Mouse (Mus musculus) lung, adult 18-20 months (tissue): ENCODE results near the gene Cped1.
"Not testable (repeated sequence)": the region's sequence is repeated elsewhere in the genome, so short reads cannot be mapped to it uniquely, and the experiment has no call there.

ENCODE experiments used
- DNase-seq, 2 experiments: peaks; one replicate each; pipeline ENCODE4 v3.0.0; 2022; ENCODE audit warnings: mixed read lengths in 2 of 2

The Cped1 gene

DNA sequence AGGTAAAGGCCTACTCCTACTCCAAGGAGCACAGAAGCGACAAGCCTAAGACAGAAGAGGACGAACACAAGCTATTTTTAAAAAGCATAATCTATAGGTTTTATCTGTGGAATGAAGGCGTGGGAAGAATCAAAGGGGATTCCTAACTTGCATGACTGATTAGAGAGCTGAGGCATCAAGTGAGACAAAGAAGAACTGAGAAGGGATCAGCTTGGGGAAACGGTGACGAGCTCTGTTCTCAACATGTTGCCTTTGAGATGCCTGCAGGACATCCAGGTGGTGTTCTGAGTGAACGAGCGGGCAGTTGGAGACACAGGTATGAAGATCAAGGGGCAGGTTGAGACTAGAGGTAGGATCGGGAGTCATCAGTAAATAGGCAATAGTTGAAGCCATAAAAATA lies 257.6 kb downstream of the Cped1 start:
- no peak for DNase-seq

DNA sequence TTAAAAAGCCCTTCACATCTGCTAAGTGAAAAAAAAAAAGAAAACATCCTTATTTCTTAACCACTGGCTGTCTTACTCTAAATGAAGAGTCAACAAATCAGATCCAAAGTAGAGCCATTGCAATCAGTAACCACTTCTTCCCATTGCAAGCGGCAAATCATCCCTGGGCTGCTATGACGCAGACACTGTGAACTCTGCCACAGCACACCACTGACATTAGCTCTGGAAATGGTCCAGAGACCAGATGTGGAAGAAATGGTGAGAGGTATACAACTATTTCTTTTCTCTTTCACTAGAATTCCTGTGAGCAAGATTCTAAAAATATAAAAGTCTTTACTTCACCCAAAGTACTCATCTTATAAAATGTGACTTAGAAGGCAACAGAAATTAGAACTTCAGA lies 261.0 kb downstream of the Cped1 start:
- no peak for DNase-seq

DNA sequence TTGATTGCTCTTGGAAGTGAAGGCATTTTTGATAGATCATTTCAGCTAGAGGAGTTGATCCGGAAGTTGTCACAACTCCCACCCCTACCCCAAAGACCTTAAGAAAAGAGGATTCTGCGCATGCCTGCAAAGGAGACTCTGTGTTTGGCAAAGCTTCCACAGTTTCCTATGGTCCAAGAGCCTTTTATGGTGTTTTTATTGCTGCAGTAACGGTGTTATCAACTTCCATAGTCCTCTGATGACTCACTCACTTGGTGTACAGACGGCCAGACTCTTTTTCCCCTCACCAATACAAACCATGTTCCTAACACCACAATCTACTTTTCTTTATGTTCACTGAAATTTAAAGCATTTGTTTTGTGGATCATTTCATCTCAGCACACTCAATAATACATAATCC lies 273.1 kb downstream of the Cped1 start:
- DNase-seq, result no peak

DNA sequence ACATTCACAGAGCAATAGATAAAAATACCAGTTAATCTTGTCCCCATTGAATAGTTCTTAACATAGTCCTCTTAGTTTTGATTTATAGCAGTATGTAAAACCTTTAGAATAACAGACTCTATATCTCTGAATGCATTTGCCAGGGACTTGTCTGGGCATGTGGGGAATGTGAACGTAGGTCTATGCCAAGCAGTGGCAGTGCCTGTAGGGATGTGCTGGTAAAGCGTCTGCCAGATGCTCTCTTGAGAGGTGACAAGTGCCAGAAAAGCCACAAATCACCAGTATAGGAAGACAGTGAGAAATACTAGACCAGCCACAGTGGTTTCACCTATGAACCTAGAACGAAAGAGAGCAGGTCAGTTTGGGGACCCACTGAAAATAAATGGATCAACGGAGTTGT lies 276.8 kb downstream of the Cped1 start:
- DNase-seq, result no peak

DNA sequence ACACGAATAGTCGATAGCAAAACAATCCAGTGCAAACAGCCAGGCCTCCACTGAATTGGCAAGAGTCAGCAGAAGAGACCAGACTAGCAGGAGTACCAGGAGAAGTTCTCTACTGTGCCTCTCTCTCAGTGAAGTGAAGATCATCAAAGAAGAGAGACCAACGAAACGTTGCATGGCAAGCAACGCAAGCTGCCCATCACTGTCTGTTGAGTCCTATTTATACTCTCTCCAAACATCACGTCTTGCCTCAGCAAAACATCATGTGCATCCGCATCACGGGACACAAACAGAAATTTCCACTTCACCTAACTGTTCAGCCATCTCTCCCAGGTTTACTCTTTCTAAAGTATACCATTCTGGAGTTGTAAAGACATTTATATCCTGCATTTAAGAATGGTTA lies 278.4 kb downstream of the Cped1 start:
- not testable (repeated sequence) for DNase-seq

DNA sequence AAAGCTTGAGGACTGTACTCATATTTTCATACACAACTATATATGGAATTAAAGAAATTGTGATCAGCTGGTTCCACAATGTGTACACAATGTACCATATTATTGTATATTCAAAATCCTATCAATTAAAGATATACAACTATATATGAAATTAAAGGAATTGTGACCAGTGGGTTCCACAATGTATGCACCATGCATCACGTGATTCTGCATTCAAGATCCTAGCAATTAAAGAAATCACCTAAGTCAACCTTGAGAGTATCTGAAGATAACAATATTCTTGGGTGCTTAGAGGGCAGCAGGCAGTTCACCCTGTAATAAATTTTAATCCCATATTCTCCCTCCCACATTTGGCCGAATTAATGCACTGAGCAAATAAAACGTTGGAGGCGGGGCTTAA lies 280.3 kb downstream of the Cped1 start:
- no peak for DNase-seq

DNA sequence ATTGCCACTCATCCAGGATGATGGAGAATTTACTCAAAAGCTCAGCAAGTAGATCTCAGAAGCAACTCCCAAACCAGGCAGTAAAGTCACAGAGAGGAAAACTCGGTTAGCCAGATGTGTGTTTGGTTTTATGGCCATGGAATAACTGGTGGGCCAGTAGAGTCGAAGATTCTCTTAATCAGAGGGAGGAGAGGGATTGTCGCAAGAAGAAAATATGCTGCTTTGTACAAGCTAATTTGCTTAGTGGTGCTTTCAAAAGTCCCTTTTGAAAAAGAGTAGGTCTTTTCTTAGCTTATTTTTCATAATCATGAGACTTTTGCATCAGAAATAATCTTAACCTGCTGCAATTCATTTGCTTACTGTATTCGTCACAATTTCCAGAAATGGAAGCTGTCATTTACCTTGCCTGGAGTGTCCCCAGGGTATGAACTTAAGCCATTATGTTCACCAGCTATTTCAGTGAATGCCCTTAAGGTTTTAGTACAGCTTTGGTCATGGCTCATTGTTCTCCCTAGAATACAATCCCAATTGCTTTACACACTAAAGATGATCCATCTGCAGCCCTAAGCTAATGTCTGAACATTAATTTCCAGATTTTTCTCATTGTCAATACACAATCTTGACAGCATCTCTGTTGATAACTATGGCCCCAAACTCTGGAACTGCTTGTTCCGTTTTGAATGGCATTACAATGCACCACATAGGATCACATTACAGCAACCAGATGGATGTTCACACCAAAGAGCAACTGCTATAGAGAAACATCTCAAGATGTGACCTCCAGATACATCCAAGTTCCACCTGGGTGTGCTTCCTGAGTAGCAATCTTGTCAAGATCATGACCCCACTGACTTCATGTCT lies 282.3 kb downstream of the Cped1 start:
- no peak for DNase-seq

DNA sequence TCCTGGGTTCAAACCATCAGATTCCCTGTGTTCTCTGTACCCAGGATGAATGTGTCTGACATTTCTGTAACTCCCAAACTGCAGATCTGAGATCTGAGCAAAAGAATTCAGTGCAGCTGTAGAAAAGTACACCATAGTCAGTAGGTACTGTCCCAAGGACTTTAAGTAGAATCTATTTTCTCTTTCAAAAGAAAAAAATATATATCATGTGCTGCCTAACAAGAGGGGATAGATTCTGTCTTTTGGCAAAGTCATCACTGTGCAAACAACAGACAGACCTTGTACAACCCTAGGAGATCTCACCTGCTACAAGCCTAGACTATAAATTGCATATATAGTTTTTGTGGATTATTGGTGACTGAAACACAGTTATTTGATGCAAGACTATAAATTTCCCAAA lies 283.0 kb downstream of the Cped1 start:
- DNase-seq, result no peak

DNA sequence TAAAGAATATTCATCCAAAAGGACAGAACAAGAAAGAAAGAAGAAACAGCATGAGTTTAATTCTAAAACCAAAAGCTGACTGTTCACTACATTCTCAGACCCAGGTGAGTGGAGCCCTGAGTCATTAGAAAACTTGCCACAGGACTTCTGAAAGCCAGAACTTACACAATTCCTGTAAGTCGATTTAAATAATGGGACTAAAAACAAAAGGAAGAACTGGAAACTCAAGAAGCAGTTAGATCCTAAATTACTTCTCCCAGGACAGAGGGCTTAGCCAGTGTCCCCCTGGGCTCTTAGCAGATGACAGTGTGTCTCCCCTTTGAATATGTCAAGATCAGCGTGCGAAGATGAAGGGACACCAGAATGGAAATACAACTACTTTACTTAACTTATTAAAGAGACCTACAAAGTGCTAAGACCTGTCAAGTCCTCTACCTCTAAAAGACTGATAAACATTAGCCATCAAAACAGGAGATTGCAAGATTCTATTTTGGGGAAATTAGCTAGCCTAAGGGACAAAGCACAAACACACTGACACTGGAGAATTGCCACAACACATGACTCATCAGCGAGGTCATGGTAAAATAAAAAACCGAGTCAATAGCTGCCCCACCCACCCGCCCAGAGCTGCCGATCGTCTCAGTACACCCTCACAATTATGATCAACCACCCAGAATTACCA lies 284.3 kb downstream of the Cped1 start:
- peak in 1 of 2 experiments; percentile 13 for DNase-seq

DNA sequence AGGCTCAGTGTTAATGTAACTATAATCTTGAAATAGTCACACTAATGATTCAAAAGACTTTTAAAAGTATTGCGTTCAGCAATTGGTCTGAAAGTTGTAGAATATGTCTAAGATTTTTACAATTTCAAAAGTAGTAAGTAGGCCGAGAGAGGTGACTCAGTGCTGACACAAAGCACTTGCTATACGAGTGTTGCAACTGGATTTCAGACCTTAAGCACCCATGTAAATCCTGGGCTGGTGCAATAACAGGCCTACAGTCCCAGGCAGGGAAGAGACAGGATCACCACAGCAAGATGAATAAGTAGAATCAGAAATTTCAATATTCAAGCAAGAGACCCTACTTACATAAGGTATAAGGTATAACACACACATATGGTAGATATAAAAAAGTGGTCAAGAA lies 292.2 kb downstream of the Cped1 start:
- DNase-seq, result no peak

DNA sequence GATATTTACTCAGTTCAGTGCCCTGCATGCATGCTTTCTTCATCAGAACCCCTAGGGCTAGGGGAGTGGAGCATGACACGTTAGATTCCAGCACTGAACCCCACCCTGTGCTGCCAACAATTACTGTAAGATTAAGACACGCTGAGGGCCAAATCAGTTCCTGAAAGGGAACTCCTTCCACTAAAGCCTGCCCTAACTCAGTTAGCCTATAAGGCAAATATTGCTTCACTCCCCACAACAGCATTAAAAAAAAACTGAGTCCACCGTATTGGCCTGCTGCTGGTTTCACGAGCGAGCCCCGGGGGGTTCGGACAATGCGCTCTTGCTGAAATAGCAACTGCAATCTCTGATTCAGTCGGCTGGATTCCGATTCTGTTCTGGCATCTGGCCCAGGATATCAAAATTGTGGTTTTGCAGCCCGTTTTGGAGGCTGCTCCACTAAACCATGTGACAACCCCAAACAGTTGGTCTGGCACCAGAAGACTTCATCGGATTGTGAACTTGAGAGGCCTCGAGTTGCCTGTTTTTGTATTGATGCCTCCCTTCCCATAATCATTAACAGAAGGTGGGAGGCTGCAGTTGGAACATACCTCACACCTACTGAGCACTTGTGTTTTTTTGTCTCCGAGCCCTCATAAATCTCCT lies 294.6 kb downstream of the Cped1 start:
- DNase-seq, result peak; percentile 32 to 43

DNA sequence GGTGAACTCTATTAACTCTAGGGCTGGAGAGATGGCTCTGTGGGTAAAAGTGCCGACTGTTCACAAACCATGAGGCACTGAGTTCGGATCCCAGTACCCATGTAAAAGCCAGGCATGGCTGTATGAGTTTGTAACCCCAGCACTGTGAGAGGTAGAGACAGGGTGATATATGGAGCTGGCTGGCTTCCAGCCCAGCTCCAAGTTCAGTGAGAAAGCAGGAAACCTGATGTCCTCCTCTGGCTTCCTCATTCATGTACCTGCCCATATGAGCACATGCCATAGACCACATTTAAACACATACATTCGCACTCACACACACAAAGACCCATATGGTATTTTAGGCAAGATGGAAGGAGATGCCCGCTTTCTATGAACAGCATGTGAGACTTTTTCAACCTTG lies 296.7 kb downstream of the Cped1 start:
- no peak for DNase-seq

DNA sequence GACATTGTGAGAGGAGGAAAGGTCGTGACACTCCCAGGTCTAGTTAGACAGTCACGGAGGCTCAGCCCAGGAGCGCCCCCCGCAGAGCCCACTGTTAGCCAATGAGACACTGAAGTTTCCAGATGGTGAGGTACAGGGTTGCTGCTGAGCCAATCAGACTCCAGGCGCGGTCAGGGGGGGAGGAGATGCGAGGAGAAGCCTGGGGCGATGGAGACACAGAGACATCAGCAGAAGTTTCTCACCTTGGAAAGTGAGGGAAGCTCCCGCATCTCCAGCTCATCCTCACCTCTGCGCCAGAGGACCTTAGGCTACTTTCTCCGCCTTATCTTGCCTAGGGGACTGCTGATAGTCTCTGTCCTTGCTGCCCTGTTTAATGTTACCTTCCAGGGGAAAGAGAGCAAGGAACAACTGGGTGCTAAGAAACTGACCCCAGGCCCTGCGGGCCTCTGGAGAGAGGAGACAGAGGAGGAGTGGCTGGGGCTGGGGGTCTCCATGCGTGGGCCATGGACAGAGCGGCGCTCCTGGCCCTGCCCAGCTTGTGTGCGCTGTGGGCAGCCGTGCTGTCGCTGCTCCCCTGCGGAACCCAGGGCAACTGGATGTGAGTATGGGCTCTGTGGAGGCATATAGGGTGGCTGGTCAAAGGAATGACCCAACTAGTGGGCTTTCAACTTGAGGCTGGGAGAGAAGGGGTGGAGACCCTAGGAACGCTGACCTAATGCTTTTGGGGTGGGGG lies 302.5 kb downstream of the Cped1 start, which contains the start of gene Wnt16:
Gene Wnt16 (plus strand): TSS at position 224 of the 733 bp plus-strand sequence.
- DNase-seq, result peak in 1 of 2 experiments; percentile 3

DNA sequence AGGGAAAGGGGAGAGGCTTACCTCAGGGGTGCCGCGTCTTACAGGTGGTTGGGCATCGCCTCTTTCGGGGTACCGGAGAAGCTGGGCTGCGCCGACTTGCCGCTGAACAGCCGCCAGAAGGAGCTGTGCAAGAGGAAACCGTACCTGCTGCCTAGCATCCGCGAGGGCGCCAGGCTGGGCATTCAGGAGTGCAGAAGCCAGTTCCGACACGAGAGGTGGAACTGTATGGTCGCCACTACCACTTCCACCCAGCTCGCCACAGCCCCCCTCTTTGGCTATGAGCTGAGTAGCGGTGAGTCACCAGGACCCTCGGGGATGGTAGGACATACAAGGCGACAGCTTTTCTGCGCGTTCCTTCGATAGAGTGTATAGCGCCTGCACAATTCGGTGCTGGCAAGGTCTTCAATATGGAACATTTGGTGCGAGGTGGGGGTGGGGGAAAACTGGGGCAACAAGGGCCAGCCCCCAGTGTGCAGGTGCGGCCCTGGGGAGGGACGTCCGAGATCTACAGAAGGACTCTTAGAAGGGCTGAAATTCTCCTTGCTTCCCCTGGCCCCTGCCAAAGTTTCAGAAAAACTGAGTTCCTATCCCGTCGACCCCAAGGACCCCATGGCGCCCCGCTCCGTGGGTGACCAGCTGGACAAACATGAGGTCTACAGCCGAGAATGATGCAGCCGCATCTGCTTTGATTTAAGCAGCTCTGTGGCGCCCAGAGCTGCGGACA lies 303.2 kb downstream of the Cped1 start:
- DNase-seq, result peak; percentile 20 to 29

DNA sequence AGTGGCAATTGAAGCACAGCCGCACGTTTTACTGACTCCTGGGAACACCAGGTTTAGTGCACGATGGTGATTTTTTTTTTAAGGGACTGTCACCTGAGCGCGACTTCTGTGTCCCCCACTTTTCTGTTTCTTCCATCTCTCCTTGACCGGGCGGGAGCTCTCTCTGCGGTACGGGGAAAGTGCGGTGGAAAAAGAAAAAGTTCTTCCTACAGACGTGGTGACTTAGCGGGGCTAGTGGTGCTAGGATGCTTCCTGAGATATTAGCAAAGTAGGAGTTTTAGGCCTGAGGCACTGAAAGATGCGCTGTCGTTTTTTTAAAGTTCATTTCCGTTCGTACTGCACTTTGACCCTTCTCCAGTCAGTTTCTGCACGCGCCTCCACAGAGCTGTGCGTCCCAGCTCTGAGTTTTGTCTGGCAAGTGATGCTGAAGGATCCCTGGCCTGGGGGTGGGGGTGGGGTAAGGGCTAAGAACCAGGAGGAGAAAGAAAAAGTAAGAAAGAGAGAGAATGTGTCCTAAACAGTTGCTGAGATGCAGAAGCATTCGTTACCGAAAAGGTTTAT lies 303.8 kb downstream of the Cped1 start:
- no peak for DNase-seq

DNA sequence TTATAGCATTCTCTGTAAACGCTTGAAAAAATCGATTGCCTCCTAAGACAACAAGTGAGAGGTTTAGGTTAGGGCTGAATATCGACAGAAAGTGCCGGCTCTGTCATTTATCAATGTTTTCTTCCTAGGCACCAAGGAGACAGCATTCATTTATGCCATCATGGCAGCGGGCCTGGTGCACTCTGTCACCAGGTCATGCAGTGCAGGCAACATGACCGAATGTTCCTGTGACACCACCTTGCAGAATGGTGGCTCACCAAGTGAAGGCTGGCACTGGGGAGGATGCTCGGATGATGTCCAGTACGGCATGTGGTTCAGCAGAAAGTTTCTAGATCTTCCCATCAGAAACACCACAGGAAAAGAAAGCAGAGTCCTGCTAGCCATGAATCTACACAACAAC lies 305.1 kb downstream of the Cped1 start:
- DNase-seq, result no peak

DNA sequence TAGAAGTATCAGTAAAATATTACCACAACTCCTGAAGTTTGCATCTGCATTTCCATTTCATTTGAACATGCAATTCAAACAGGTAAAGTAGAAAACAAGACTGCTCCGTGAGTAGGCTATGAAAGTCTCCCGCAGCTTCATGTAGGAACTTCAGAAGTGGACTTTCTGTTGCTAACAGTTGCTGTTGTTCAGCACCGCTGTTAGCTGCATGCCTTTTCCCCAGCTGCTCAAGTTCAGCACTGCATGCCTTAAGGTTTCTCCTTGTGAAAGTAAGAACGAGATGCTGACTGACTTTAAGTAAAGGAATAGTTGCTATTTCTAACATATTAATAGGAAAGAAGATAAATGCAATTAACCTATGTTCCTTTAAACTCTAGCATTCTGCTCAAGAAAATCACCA lies 306.3 kb downstream of the Cped1 start:
- no peak for DNase-seq

DNA sequence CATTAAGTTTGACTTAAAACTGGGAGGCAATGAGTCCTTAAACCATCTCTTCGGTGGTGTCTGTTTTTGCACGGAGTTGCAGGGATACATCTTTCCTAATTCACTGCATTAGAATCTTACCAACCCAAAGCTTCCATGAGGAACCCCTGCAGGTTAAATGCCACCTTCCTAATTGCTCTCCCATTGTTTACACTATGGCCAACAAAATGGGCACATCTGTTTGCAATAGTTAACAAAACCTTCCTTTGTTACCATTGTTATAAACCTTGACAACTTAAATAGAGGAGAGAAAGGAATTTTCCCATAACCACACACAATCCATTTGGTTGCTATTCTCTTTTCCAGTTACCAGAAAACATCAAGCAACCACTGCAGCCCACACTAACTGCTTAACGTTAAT lies 308.2 kb downstream of the Cped1 start:
- DNase-seq, result no peak

DNA sequence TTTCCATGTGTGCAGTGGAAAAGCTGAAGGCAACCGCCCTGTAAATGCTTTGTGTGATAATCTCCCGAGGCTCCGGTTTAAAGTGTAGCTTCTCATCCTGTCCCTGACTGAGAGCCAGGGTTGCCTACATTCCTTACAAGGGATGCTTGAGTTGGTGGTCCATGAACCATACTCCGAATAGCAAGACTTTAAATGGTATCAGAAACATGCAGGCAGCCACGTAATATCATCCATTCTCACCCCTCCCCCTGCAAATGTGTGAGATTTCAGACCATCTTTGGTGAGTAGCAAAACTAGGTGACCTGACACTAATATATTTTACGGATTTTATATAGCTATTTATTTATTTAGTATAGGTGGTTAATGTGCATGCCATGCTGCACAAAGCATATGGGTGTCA lies 311.3 kb downstream of the Cped1 start:
- no peak for DNase-seq

DNA sequence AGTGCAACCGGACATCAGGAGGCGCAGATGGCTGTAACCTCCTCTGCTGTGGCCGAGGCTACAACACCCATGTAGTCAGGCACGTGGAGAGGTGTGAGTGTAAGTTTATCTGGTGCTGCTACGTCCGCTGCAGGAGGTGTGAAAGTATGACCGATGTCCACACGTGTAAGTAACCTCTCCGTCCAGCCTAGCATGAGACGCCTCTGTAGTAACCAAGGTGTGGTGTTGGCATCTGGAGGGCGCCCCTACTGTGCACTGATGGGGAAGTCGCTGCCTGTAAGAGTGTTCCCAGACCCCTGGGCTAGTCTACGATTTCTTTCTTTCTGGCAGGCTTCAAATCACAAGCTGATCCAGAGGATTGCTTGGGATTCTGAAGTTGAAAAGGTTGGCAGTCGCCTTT lies 312.3 kb downstream of the Cped1 start:
- DNase-seq, result no peak
